Mouse (Mus musculus): Measurements from ENCODE around the gene Zfp446. TPM values are rescaled to one million over a fixed set of nuclear protein-coding genes. Genes with fewer than 3 reads are reported as not detected.

The Zfp446 gene
- total RNA-seq (2023; ENCODE audit: inconsistent age) = 8.2 to 10.2 TPM (median 9.2 TPM) in 4 replicates

DNA sequence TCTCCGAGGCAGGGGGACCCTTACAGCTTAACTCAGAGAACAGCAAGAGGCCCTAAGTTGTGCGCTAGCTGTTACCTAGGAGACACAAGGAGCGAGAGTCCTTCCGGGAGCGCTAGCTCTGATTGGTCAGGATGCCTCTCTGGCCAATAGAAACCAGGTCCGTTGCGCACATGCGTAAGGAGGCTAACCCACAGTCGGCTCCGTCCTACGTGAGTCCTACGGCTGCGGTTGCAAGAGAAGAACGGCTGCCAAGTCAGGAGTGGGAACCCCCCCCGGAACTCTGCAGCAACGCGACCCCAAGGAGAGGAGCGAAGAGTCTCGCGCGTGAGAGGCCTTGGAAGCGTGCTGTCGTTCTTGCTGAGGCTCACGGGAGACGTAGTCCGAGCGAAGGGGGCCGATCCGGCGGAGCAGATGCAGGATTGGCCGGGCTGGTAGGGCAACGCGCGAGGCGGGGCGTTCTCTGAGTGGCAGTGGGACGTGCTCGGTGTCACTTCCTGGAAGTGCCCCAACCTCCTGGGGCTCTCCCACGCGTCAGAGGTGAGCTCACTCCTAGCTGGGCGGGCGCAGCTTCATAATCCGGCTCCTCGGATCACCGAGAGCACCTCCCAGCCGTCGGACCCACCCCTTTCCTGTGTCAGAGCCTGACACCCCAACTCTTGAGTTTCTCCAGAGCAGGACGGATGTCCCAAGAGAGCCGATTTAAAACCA, at the start of gene Zfp446:
Zfp446 (plus strand) TSS at position 167 of the 708 bp plus-strand sequence.

DNA sequence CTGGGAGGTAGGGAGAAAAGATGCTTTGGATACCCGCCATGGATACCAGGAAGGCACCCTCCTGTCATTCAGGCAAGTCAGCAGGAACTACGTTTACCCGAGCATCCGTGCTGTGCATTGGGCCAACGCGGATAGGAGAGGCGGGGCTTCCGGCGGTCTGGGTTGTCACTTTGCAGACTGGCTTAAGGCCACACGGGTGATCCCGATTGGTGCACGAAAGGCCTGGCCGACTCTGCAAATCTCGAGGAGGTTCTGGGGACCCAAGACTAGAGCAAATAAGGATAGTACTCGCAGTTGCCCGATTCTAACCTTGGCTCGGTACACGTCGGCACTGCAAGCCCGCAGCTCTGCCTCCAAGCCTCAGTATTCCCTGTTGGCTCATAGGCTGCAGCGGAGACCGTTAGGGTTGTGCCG, 12.0 kb upstream of the Zfp446 start, which contains the start of gene Zfp324:
Zfp324 (plus strand) TSS at position 161 of the 414 bp plus-strand sequence.

DNA sequence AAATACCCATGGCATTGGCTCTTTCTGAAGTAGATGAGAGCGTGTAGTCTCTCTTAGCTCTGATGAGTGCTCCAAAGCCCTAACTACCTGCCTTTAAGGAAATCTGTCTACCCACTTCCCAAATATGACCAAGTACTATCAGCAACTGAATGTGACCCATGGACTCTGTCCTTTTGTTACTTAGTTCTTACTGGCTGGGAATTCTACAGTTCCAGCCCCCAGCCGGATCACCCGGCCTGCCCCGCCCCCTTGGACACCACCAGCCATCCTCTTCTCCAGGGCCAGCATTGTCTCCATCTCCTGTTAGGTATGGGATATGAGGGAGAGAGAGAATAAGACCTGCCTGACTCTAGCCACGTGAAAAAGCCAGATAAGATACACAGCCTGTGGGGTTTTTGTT, 20.4 kb downstream of the Zfp446 start, which contains the start of gene Slc27a5:
Slc27a5 (minus strand) TSS at position 140 of the 400 bp plus-strand sequence.

DNA sequence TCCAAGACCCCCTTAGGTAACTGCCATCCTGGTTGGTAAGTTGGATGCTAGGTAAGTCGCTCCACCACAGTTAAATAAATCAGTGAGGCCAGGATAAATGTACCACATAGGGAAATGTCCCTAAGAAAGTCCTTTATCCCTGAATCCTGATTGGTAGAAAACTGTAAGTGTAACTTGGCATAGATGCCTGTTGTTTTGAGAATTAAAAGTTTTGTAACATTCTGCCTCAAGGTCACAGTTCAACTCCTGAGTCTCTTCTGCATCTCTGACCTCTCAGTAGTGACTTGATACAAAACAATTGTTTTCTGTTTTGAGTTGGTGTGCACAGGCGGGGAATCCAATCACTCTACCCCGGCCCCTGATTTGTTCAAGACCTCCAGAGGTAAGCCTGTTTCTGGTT, 21.2 kb downstream of the Zfp446 start, which contains the start of gene Trim28:
Trim28 (plus strand) TSS at position 264 of the 400 bp plus-strand sequence.

DNA sequence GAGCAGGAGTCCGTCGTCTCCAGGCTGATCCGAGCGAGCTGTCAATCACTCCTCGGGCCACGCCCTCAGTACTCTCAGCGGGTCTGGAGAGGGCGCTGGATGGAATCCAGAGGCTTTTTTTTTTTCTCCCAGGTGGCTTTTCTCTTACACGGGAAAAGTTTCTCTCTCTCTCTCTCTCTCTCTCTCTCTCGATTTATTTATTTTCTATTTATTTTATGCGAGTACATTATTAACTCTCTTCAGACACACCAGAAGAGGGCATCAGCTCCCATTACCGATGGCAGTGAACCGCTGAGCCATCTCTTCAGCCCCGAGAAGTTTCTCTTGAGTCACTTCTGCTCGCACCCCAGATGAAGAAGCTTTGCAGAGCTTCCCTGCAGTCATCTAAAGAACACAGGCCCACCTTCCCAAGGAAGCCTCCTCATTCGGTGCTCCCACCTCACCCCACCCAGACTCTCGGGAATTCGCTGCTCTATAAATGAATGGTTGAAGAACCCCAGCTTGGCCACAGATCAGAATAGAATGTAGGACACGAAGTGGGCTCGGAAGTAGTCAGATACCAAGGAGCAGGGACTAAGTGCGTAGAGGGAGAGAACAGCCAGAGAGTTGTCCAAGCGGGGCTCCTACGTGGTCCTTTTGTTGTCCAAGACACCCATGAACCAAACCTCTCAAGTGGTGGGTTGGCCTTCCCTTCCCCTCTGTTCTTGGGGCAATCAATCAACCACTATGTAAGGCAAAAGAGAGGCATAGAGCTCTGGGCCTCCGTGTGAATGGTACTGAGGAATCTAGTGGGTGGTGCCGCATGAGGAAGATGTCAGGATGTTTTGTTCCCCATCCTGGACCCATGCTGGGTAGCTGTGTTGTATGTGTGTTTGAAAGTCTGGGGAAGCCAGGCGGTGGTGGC, 32.6 kb downstream of the Zfp446 start, which contains the start of gene Zbtb45:
Zbtb45 (minus strand) TSS at position 30 of the 904 bp plus-strand sequence.

DNA sequence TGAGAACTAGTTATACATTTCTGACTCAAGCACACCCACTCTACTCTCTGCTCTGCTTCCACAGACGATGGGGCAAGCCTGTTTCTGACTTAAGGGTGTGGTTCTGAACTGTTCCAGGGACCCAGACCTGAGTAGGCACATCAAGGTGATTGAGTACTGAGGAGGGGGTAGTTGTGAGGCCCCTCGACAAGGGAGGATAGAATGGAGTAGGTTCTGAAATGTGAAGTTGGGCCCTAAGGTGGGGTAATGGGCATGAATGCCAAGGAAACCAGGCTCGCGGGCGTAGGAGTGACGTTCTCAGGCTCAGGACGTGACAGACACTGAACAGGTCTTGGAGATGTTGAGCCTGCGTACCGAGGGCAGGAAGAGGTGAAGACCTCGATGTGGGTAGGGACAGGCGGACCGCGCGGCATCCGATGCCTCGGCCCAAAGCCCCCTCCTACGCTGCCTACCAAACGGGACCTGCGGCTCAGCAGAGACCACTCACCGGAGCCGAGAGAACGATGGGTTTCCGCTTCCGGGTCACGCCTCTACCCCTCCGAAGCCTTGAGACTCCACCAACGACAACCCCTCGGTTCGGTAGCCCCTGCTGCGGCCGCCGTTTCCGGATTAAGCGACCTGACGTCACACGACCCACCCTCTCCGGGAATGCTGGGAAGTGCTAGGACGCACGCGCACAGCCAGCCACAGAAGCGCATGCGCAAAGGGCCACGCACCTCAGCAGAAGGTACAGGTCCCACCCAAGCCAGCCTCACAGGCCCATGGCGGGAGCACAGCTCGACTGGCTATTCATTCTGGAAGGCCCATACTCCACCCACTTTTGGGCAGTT, 56.7 kb downstream of the Zfp446 start, which contains the start of gene Chmp2a:
Chmp2a (minus strand) TSS at position 660 of the 830 bp plus-strand sequence.

Other genes starting within 250 kb of the Zfp446 start
- gene Vmn2r56, start 242.8 kb upstream of the Zfp446 start, total RNA-seq (2023; ENCODE audit: inconsistent age) = not detected in 4 replicates
- 28.7 to 36.2 TPM (median 31.8 TPM) in 4 replicates for gene Zscan18, start 174.2 kb upstream of the Zfp446 start, total RNA-seq (2023; ENCODE audit: inconsistent age)
- gene Zfp329, start 159.0 kb upstream of the Zfp446 start, total RNA-seq (2023; ENCODE audit: inconsistent age) = 8.4 to 10.4 TPM (median 9.0 TPM) in 4 replicates
- gene Zfp110, start 143.1 kb upstream of the Zfp446 start, total RNA-seq (2023; ENCODE audit: inconsistent age) = 98.9 to 124 TPM (median 114 TPM) in 4 replicates
- gene Zfp128, start 96.7 kb upstream of the Zfp446 start, total RNA-seq (2023; ENCODE audit: inconsistent age) = 1.8 to 2.8 TPM (median 2.4 TPM) in 4 replicates
- 12.3 to 14.5 TPM (median 13.4 TPM) in 4 replicates for gene Zscan22, start 80.0 kb upstream of the Zfp446 start, total RNA-seq (2023; ENCODE audit: inconsistent age)
- gene Rps5, start 55.6 kb upstream of the Zfp446 start, total RNA-seq (2023; ENCODE audit: inconsistent age) = 2,171 to 2,345 TPM (median 2,206 TPM) in 4 replicates
- 0.72 to 0.93 TPM (median 0.88 TPM) in 4 replicates for gene Rnf225, start 50.4 kb upstream of the Zfp446 start, total RNA-seq (2023; ENCODE audit: inconsistent age)
- gene Zfp324, start 12.0 kb upstream of the Zfp446 start, total RNA-seq (2023; ENCODE audit: inconsistent age) = 3.4 to 4.0 TPM (median 3.8 TPM) in 4 replicates
- not detected in 4 replicates for gene Slc27a5, start 20.3 kb downstream of the Zfp446 start, total RNA-seq (2023; ENCODE audit: inconsistent age)
- 355 to 399 TPM (median 376 TPM) in 4 replicates for gene Trim28, start 21.3 kb downstream of the Zfp446 start, total RNA-seq (2023; ENCODE audit: inconsistent age)
- 4.4 to 8.6 TPM (median 5.6 TPM) in 4 replicates for gene Zbtb45, start 32.2 kb downstream of the Zfp446 start, total RNA-seq (2023; ENCODE audit: inconsistent age)
- 92.4 to 120 TPM (median 103 TPM) in 4 replicates for gene Chmp2a, start 57.0 kb downstream of the Zfp446 start, total RNA-seq (2023; ENCODE audit: inconsistent age)
- gene Ube2m, start 60.4 kb downstream of the Zfp446 start, total RNA-seq (2023; ENCODE audit: inconsistent age) = 83.4 to 96.0 TPM (median 89.6 TPM) in 4 replicates
- gene Mzf1, start 76.9 kb downstream of the Zfp446 start, total RNA-seq (2023; ENCODE audit: inconsistent age) = 0.51 to 0.87 TPM (median 0.72 TPM) in 4 replicates
- not detected in 4 replicates for gene Vmn1r85, start 117.3 kb downstream of the Zfp446 start, total RNA-seq (2023; ENCODE audit: inconsistent age)
- gene Vmn1r86, start 142.1 kb downstream of the Zfp446 start, total RNA-seq (2023; ENCODE audit: inconsistent age) = not detected in 4 replicates
- gene Vmn1r87, start 162.3 kb downstream of the Zfp446 start, total RNA-seq (2023; ENCODE audit: inconsistent age) = not detected in 4 replicates
- gene Vmn1r88, start 181.7 kb downstream of the Zfp446 start, total RNA-seq (2023; ENCODE audit: inconsistent age) = 0.09 to 0.16 TPM (median 0.12 TPM) in 4 replicates
- gene Vmn1r89, start 235.2 kb downstream of the Zfp446 start, total RNA-seq (2023; ENCODE audit: inconsistent age) = not detected in 4 replicates